Mouse (Mus musculus) megakaryocyte, adult 5-6 weeks (primary cell): ENCODE measurements around the gene Sema3b. TPM values are rescaled to one million over a fixed set of nuclear protein-coding genes. Genes with fewer than 3 reads are reported as not detected.

Source experiments
- ATAC-seq: 2 replicates; pipeline ENCODE4 v1.8.0; 2016; ENCODE audit warnings: mild to moderate bottlenecking, inconsistent platforms; ENCODE audit not compliant: poor library complexity, severe bottlenecking
- total RNA-seq, 2 experiments: library from RNA; stranded (forward) in 1 of 2; stranded (reverse) in 1 of 2; fragments of 153-499, 151-499 nt in 1 of 2; fragments of 221-1000, 200-1000 nt in 1 of 2; gene quantifications; 2 replicates each; pipeline versions ENCODE4 v1.2.3 to v1.2.4; 2015 to 2017

The Sema3b gene
- total RNA-seq (2015) = not detected in 2 replicates
- 0.08 TPM in 1 of 2 replicates, not detected in the other for total RNA-seq (2017)

DNA sequence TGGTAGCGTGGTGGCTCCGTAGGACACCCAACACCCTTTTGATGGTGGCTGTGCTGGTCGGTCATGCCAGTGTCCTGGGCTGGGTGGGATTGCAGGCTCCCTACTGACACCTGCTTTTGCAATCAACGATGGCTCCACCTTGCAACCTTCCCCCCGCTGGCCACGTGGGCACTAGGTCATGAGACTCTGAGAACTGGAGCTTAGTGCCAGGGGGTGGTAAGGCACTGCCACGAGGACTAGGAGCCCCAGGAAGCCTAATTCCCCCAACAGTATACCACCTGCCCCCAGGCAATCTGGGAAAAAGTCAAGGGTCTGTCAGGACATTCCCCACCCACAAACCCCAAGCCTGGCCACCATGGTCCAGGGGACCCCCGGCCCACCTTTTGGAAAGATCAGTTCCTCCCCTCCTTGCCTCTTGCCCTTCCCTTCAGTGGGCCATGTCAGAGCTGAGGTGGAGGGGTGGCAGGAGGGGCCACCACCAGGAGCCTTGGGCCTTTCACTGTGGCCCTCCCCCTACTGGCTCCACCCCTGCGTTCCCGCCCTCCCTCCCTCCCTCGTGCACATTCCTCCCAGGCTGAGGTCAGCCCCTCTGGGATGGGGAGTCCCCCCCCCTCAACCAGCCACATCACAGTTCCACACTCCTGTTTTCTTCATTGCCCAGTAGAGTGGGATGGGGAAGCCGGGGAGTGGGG, at the start of gene Sema3b:
Gene Sema3b, minus strand, starts transcription at position 489 of the 692 bp plus-strand sequence.
- no peak for ATAC-seq

DNA sequence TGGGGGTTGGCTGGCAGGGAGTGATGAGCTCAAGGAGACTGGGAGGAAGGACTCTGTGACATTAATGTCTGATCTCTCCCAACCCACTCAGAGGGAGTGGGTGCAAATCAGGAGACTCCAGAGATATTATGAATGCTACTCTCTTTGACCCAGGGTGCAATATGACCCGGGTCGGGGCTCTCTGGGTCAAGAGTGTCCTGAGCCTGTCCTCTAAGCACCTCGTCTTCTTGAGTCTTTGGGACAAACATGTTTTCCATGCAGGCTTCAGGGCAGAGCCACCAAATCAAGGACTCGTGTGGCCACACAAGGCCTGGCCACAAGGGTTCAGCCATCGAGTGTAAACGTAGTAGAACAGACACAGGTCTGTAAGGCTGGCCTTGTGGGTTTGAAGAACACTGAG, 49.1 kb upstream of the Sema3b start:
- ATAC-seq = no peak

DNA sequence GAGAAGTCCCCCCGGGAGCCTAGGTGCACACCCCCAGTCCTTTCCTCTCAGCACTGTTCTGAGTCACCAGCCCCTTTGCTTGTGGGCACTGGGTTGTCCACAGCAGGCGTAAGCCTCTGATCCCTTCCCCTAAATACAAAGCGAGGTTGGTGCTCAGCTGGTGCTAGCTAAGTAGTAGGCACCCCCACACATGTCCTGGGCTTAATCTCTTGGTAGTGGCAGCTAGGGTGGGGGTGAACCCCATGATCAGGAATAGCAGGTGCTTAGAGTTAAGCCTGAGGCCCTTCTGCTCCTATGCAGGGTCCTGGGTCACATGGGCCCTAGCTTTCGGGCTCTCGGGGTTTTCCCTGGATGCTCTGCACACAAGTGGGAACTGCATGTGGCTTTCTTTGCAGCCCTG, 48.1 kb upstream of the Sema3b start:
- no peak for ATAC-seq

DNA sequence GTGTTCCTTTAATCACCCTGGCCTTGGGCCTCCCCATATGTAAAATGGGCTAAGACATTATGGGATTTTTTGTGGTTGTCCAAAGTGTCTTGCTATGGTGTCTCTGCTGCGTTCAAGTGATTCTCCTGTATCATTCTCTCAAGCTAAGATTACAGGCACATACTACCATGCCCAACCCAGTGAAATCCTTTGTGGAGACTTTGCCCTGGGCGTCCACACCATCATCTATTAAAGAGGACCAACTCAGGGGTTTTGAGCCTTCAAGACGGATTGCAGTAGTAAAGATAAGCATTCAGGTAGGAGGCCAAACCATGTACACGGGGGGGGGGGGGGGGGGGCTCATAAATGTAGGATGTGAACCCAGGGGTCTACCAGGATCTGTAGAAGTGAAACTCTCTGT, 45.6 kb upstream of the Sema3b start:
- ATAC-seq = no peak

DNA sequence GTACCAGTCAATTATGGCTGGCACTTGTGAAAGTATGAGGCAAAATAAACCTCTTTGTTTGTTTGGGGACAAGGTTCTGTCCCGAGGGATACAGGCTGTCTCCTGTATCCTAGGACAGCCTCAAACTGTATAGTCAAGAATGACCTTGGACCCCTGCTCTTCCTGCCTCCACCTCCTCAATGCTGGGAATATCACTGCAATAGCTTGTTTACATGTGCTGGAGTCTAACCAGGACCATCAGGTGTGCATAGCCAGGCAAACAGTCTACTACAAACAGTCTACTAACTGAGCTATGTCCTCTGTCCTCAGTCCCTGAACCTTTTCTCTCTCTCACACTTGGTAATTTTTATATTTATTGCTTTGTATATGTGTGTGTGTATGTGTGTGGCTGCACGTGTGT, 44.4 kb upstream of the Sema3b start:
- no peak for ATAC-seq

DNA sequence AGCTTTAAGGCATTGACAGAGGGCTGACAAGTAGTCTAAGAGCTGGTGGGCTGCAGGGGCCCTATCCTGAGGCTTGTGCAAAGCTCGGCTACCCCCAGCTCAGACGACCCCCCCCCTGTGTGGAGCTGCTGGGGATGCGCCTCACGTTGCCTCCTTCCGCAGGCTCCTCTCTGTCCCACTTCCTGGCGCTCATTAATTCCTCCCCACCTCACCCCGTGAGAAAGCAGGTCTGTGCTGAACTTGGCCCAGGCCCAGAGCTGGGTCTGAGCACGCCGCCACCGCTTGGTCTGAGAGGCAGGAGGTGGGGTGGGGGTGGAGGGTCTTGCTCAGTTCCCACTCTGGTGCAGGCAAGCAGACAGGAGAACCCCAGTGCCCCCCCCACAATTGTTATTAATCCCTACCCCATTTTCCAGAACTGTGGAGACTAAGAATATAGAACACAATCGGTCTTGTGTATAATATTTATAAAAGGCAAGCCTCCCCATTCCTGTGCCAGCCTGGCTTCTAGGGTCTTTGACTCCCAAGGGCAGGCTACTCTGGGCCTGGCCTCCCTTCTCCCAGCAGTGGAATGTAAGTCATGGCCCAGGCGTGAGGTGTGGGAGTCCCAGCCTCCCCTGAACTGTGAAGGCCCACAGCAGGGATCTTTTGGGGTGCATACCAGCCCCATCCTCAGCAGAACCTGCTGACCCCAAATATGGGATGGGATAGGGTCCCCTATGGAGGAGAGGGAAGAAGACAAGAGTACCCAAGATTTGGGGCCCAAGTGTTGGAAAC, 41.9 kb upstream of the Sema3b start:
- no peak for ATAC-seq

DNA sequence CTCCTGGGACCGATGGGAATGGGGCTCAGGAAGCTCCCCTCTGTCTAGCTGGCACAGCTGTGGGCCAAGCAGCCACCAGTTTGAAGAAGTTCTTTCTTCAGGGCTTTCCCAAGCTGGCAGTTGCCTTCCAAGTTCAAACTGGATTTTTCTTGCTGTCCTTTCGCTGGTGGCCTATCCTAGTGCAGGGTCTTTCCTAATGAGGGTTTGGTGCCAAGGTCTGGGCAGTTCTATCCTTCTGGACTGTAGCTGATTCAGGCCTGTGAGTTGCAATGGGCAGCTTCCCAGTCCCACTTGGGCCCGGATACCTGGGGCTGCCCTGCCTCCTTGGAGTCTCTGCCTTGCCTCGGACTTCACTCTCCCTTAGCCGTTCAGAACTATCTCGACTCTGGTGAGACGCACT, 41.2 kb upstream of the Sema3b start:
- ATAC-seq = no peak

DNA sequence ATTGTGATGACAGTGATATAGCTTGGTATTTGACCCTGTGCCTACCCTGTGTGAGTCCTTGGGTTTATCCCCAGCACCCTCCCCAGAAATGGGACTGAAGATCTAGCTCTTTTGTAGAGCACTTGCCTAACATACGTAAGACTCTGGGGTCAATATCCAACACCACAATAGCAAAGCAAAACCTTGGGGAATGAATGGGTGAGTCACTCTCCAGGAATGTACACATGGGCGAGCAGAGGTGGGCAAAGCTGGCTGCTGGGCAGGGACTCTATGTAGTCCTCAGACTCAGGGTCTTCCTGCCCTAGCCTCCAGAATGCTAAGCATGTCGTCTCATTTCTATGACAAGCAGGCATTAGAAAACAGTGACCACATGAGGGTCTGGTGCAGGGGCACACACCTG, 39.7 kb upstream of the Sema3b start:
- no peak for ATAC-seq

DNA sequence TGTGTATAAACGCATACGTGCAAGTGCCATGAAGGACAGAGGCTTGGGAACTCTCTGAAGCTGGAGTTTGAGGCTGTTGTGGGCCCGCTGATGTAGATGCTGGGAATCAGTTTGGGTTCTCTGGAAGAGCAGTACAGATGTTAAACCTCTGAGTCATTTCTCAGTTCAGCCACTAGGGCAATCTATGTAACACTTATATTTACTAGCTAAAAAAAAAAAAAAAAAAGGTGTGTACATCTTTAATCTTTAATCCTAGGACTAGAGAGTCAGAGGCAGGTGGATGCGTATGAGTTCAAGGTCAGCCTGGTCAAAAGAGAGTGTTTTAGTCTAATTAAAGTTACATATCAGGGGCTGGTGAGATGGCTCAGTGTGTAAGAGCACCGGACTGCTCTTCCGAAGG, 37.9 kb upstream of the Sema3b start:
- no peak for ATAC-seq

DNA sequence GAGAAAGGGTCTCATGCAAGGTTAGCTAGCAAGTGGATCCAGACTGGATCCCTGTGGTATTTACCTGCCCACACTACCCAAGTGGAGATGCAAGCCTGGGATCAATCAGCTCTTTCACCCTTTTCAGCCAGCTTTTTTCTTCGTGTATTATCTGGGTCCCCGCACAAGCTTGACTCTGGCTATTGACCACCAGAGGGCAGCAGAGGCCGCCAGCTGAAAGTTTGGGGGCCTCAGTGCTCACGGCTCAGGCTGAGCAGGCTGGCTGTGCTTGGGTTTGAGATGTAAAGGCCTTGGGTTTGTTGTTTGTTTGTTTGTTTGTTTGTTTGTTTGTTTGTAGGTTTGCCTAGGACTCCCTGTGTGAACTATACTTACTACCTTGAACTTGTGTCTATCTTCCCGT, 36.5 kb upstream of the Sema3b start:
- ATAC-seq = peak; percentile 68

DNA sequence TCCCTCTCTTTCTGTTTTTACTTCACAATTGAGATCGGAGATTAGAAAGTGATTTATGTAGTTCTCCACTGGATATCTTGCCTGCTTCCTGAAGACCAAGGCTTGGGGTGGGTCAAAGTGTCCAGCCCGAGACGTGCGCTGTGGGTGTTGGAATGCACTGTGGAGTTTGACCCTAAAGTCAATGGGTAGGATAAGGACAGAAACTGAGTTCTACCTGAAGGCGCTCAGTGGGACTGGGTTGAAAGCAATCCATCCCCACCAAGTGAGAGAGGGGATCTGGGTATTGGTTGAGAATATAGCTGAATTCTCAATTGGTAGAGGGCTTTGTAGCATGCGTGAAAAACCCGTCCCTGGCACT, 36.1 kb upstream of the Sema3b start:
- ATAC-seq = no peak

DNA sequence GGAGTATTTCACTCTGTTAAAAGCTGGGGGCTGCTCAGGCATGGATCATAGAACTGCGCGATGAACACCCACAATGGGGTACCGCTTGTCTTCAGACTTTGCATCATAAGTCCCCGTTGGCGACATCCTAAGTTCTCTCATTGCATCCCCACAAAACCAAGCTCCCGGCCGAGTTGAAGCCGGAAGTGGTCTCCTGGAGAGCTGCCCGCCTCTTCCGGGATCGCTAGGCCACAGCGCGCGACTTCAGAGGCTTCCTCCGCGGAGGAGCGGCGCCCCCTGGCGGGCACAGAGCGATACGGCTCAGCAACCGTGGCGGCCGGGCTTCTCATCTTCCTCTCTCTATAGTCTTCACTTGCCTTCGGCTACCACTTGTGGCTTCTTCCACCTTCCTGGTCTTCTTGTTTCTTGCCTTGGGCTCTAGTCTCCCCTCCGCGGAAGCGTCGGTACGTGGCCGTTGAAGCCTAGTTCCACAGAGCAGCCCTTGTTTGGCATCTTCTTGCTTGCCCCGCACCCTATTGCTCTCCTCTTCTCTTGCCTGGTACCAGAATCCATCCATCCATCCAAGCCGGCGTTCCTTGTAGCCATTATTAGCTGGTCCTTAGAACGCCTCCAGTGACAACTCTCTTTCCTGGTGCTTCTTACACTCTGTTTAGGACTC, 35.6 kb upstream of the Sema3b start:
- ATAC-seq = peak; percentile 79

DNA sequence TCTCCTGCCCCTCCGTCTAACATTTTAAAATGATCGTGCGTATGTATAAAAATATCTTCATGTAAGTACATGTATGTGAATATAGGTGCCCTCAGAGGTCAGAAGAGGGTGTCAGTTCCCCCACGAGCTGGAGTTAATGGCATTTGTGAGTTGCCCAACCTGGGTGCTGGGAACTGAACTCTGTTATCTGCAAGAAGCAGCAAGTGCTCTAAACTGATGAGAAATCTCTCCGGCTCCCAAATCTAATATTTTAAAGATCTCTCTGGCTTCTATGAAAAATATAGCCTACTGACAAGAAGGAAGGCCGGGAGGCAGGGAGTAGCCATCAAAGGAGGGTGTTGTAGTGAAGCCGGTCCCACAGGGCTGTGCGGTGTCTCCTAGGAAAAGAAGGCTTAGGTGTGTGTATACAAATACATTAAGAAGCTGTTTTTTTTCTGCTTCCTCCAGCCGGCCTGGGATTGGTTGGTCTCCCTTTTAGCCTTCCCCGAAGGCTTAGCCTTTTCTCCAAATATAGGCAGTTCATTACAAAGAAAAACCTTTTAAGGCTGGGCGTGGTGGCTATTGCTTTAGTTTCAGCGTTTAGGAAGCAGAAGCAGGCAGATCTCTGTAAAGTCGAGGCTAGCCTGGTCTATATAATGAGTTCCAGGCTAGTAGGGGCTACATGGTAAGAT, 34.6 kb upstream of the Sema3b start:
- ATAC-seq = no peak

DNA sequence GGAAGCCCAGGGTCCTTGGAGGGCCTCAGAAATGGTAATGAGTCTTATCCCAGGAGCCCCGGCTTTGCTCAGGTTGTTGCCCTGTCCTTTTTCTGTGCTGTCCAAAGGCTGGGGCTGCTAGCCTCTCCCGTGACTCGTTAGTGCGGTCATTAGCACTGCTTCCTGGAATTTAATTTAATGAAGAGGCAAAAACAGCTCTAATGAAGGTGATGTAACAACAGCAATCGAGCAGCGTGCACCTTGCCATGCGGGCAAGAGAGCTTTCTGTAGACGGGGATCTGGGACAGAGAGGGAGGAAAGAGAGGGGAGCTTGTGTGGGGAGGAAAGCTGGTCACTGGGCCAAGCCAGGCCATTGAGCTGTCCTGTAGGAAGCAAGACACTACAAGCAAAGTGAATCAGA, 32.6 kb upstream of the Sema3b start:
- no peak for ATAC-seq

DNA sequence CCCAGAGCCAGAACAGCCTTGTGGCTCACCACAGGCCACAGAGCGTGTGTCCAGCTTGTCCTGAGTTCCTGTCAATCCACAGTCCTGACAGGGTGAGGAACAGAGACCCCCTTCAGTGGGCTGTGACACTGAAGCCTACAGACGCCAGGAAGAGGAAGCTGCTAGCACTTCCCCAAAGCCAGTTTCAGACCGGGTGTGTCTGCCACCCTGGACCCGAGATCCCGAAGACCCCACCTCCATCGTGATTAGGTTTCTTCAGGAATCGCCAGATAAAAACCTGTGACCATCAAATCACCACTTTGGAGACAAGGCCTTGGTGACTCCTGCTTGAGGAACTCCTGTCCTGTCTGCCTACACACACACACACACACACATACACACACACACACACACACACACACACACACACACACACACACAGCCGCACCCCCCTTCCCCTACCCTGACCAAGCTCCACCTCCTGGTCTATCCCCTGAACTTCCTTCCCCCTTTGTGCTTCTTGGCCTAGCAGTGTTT, 31.3 kb upstream of the Sema3b start:
- ATAC-seq = peak; percentile 65

DNA sequence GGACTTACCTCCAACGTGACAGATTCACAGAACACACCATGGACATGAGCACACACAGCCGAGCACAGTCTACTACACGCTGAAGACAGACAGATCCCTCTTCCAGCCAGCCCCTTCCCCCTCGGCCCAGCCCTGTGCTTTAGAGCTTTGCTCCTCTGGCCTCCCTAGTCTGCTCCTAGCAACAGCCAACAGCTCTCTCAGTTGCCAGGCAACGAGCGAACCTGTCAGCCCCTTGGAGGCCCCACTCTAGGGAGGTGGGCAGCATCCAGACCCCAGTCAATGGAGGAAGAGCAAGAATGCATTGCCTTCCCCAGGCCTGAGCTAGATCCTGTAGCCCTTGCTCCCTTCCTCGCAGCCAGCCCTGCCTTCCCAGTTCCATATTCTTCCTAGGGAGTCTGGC, 28.0 kb upstream of the Sema3b start:
- ATAC-seq = no peak

DNA sequence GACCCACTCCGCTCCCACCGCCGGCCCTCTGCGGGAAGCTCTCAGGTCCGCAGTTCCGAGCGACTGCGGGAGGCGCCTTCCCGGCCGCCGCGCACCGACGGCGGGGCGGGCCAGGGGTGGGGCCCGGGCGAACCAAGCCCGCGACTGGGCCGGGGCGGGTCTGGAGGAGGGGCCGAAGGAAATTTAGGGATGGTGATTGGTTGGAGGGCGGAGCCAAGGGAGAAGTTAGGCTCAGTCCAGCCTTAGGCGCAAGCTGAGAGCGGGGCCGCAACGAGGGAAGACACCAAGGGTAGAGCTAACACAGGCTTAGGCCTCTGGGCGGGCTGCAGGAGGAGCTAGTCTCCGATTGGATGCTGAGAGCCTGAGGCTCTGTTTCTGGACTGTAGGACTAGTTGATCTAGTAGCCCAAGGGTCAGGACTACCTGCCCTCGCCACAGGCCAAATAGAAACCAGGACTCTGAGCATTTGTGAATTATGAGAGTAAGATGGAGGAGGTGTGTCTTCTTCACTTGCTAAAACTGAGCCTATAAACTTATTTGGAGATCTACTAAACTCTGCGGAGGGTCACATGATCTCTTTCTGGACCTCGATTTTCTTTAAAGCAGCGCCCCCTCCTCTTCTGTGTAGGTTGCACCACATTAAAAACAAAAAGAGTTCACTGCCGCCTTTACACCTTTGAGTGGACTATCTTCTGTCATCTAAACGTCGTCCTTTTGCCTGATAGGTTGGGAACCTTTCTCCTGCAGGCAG, 26.4 kb upstream of the Sema3b start, which contains the start of gene Gnai2:
Gene Gnai2, minus strand, starts transcription at position 89 of the 750 bp plus-strand sequence.
- ATAC-seq = peak; percentile 78

DNA sequence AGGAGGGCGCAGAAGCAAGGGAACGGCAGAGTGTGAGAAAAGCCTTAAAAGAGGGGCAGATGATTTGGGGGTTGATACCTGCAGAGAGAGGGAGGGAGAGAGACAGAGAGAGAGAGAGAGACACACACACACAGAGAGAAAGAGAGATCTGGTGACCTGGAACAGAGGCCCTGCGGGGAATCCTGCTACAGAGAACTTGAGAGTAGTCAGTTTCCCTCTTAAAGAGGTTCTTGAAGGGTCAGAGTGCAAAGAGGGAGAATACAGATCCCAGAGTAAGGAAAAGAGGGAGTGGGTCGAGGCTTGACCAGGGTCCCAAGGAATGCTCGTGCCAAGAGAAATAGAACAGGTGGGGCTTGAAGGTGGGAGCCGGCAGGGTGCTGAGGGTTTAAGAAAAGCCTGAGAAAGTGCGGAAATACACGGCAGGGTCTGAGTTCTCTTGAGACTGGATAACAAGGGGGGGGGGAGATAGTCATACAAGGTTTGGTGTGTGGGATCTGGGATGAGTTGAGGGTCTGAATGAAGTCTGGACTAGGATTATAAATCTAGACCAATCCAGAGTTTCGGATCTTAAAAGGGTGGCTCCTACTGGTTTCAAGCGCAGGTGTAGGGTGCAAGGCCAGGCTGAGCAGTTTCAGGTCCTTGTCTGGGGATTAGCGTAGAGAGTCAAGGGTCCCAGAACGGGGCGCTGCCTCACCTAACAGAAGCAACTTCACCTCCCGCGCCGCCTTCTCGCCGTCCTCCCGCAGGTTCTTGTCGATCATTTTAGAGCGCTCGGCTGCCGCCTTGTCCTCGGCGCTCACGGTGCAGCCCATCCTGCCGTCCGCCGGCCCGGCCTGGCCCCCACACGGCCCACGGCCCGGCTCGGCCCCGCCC, 25.6 kb upstream of the Sema3b start:
- no peak for ATAC-seq

DNA sequence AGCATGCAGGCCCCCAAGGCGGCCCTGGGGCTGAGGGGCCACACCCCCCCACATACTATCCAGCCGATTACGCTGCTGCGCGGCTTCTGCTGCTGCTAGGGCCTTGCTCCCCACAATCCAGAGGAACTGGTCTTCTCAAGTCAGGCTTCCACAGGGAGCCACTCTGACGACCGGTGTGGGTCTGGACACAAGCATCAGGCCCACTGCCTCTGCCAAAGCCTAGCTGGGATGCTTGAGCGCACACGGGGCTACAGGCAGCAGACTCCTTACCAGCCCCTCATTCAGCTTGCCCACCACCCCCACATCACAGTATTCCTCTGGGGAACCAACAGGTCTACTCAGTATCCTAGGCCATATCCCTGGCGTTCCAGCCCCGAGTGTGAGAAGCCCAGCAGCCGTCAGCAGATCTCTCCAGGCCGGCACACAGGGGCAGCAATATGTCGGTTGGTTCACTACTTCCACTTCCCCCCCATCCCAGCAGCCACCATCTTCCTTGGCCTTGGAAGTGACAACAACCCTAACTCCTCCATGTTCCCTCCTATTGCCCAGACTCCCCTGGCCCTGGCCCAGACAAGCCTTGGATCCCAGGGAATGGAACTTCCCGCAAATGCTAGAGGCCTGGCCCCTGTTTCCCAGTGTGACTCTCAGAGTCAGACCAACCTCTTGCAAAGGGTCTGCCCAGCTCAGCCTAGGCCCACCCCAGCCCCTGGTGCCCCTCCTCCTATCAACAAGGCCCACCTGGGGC, 24.8 kb upstream of the Sema3b start:
- peak; percentile 1; the same call in 1 of the 2 replicates for ATAC-seq
